Mouse (Mus musculus) spleen, adult 2 months (tissue): ENCODE data around the gene Ednrb.

ENCODE experiments used
- CTCF ChIP-seq: fragments of 200-500 bp; IDR thresholded peaks from 2 replicates; pipeline ENCODE4 v1.5.1; 2011; ENCODE audit warnings: mild to moderate bottlenecking, inconsistent platforms; ENCODE audit not compliant: insufficient read depth, insufficient read length, insufficient replicate concordance; ENCODE audit errors: extremely low read depth
- POLR2A ChIP-seq: fragments of 200-500 bp; IDR thresholded peaks from 2 replicates; pipeline ENCODE4 v1.6.1; 2011; ENCODE audit warnings: low read depth, low read length, inconsistent platforms

- TF ChIP-seq CTCF, result no peak
- no peak for TF ChIP-seq POLR2A
Observed at GRCm38 (mm10) chr14:103877117-103877516, 32.9 kb upstream of the Ednrb start.
